Mouse (Mus musculus) bone marrow, adult 2 months (tissue): Measurements from ENCODE around the gene Sertad2. TPM values are rescaled to one million over a fixed set of nuclear protein-coding genes. Genes with fewer than 3 reads are reported as not detected.

Source experiments
- H3K27ac ChIP-seq: fragments of 200-500 bp; 2 replicates; pipeline ENCODE4 v1.5.1; 2012; ENCODE audit warnings: low read depth, mild to moderate bottlenecking, control low read depth, inconsistent platforms, low read length; ENCODE audit not compliant: control insufficient read depth, poor library complexity, insufficient read depth
- H3K4me1 ChIP-seq: fragments of 200-500 bp; 2 replicates; pipeline ENCODE4 v1.6.1; 2011; ENCODE audit warnings: low read length; ENCODE audit not compliant: control insufficient read depth, insufficient read depth
- H3K4me3 ChIP-seq: fragments of 200-500 bp; replicated peaks from 2 replicates; pipeline ENCODE3; 2011; ENCODE audit warnings: mild to moderate bottlenecking, low read depth, low read length, control low read depth; ENCODE audit not compliant: control insufficient read depth
- CTCF ChIP-seq: fragments of 200-500 bp; IDR thresholded peaks from 2 replicates; pipeline ENCODE4 v1.5.1; 2011; ENCODE audit warnings: low read length, control low read depth; ENCODE audit not compliant: control insufficient read depth, insufficient read depth
- POLR2A ChIP-seq: fragments of 200-500 bp; IDR thresholded peaks from 2 replicates; pipeline ENCODE4 v1.6.1; 2011; ENCODE audit warnings: low read depth, mild to moderate bottlenecking, control low read depth, low read length, borderline replicate concordance; ENCODE audit not compliant: control insufficient read depth
- WGBS: fragments of 180-500 bp; shearing (Covaris S2); methylation state at CpG from one replicate; pipeline ENCODE4 v1.1.7; 2018; 5-methylcytosine and 5-hydroxymethylcytosine counted together
- polyA plus RNA-seq: library from polyadenylated mRNA; stranded (reverse); fragments of >200 nt; gene quantifications from 2 replicates; pipeline ENCODE4 v1.2.4, GENCODE M21; 2011; ENCODE audit warnings: low replicate concordance; ENCODE audit not compliant: missing spikeins, insufficient read depth, insufficient read length

The Sertad2 gene
- polyA plus RNA-seq, 1 experiment: 14.5 TPM

DNA sequence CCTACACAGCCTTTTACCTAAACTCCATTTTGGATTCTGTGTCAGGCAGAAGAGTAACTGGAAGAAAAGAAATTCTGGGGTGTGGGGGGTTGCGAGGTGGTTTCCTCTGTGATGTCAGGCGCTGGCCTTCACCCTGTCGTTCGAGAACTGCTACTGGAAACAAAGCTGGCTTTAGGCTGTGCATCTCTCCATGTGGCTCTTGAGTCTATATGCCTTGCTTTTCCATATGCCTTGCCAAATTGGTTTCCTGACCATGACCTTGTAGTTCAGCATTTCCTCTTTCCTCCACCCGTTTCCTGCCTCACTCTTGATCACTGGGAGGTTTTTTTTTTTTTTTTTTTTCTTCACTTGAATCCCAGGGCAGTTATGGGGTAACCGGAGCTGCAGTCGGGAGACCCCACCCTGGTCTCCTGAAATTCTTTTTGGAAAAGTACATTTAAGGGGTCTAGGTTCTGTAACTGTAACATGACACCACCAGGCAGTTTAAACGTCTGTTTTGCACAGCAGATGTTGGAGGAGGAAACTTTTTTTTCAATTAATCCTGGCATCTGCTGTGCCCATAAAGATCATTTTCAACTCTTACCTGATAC lies 33.1 kb downstream of the Sertad2 start:
- 21% methylated on average over 8 of the region's 8 CpGs for WGBS
- no peak overlapping the region for H3K27ac ChIP-seq
- no peaks in the 10 kb centered on the region for H3K4me1 ChIP-seq
- H3K4me3 ChIP-seq: no peak overlapping the region
- TF ChIP-seq POLR2A (no peak), CTCF (no peak)

DNA sequence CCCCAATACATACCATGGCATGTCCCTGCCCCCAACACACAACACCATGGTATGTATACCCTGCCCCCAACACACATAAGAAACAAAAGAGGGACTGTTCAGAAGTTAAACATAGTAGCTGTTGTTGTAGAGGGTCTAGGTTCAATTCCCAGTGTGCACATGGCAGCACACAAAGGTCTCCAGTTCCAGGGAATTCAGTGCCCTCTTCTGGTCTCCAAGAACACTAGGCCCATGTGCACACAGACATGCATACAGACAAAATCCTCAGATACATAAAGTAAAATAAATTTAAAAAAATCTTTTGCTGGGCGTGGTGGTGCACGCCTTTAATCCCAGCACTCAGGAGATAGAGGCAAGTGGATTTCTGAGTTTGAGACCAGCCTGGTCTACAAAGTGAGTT lies 39.7 kb downstream of the Sertad2 start:
- no peak overlapping the region for H3K4me3 ChIP-seq
- H3K27ac ChIP-seq: no peak overlapping the region
- H3K4me1 ChIP-seq: no peaks in the 10 kb centered on the region
- WGBS: 78% methylated on average over 2 of the region's 2 CpGs
- TF ChIP-seq CTCF: no peak
- no peak for TF ChIP-seq POLR2A

DNA sequence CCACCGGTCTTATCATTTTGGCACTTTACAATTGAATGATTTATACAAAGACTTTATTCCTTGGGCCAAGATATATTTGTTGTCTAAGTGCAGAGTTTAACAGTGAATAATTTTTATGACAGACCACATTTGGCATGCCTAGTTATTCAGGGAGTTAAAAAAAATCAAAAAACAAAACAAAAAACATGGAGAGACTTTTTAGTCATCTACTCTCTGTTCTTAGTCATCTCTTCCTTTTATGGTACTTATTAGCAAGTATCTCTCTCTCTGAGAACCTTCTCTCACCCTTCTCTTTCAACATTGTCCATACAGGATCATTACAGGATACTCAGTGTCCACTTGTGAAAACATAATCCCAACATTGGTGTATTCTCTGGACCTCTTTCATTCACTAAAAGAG lies 42.2 kb downstream of the Sertad2 start:
- Histone ChIP-seq H3K4me3 (no peak overlapping the region), H3K4me1 (no peaks in the 10 kb centered on the region), H3K27ac (no peak overlapping the region)
- WGBS: 78% methylated on average over 1 of the region's 1 CpGs
- TF ChIP-seq CTCF: no peak
- TF ChIP-seq POLR2A: no peak

DNA sequence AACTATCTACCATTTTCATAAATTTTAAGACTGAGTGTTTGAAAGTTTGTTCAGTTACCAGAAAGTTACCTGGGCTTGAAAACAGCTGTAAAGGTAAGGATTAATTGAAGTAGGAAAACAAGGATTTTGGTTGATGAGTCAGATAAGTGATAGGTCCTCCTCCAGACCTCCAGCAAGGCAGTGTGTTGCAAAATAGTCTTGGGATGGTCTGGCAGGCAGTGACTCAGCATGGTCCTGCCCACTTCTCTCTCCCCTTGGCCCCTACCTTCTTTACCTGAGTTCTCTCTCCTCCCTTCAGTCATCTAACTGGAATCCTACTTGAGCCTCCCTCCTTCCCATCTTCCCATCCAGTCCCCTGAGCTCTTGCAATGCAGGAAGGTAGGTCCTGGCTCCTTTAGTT lies 43.1 kb downstream of the Sertad2 start:
- TF ChIP-seq CTCF (no peak), POLR2A (no peak)
- H3K4me3 ChIP-seq: no peak overlapping the region
- no peaks in the 10 kb centered on the region for H3K4me1 ChIP-seq
- no peak overlapping the region for H3K27ac ChIP-seq

DNA sequence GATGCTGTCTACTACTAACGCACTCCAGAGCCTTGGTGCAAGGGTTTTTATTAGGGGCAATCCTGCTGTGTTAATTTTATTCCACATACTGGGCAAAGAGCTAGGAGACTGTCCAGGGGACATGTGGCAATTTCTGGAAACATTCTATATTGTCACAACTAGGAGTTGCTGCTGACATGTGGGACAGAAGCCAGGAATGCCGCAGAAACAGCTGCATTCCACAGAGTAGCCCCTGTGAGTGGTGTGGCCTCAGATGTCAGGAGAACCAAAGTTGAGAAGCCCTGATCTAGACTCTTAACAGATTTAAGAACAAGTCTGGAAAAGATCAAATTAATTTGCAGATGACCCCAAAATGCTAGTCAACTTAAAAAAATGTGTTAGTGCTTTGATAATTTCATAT lies 46.3 kb downstream of the Sertad2 start:
- TF ChIP-seq CTCF (no peak), POLR2A (no peak)
- no peak overlapping the region for H3K4me3 ChIP-seq
- H3K27ac ChIP-seq: no peak overlapping the region
- 72% methylated on average over 2 of the region's 2 CpGs for WGBS
- H3K4me1 ChIP-seq: no peaks in the 10 kb centered on the region

DNA sequence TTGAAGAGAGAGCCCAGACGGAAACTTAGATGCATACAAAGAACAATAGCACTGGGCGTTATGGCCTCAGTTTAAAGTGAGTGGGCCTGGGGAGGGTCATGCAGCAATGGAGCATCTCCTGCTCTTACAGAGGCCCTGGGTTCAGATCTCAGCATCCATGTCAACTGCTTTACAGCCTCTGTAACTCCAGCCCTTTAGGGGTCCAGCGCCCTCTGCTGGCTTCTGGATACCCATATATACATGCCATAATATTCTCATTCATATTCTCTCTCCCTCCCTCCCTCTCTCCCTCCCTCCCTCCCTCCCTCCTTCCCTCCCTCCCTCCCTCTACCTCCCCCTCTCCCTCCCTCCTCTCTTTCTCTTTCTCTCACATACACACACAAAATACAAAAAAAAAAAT lies 49.0 kb downstream of the Sertad2 start:
- no peak overlapping the region for H3K27ac ChIP-seq
- WGBS: 79% methylated on average over 3 of the region's 3 CpGs
- no peak overlapping the region for H3K4me3 ChIP-seq
- peak; percentile 41; the same call in 1 of the 2 replicates for TF ChIP-seq CTCF
- no peak for TF ChIP-seq POLR2A
- no peaks in the 10 kb centered on the region for H3K4me1 ChIP-seq

DNA sequence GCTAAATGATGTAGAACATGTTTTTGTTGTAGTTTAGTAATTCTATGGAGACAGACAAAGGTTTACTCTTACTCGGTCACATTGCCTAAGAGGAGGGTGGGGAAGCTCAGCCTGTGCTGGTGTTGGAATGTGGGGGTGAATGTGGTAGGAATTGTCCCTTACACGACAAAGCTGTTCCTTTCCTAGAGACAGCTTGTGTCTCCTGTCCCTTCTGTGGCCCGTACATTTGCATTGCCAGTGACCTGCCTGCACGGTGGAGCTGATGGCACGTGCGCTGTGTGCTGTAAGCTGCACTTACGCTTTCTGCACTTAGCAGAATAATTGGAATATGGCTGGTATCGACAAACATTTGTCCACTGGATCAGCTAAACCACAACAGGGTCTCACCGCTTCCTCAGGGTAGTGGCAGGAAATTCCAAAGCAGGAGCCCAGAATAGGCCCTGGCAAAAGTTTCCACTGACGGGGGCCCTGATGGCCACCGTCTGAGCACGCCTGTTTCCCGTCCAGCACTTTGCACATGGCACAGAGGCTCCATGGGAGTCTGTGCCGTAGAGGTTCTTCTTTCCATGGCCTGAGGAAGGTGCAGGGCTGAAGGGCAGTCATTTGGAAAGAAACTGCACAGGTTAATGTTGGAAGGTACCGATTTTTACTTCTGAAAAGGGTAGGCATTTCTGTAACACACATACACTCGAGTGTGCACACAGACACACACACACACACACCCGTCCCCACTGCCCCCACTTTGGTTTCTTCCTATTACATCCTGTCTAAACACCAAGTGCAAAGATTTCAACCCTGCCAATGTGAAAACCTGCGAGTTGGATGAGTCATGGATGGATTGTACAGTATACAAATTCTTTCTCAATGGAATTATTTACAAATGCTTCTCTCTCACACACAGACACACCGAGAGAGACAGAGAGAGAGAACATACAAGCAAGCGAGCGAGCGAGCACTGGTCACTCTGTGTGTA lies 51.5 kb downstream of the Sertad2 start:
- no peak for TF ChIP-seq CTCF
- Histone ChIP-seq H3K27ac (no peak overlapping the region), H3K4me3 (no peak overlapping the region), H3K4me1 (no peaks in the 10 kb centered on the region)
- 63% methylated on average over 22 of the region's 22 CpGs for WGBS

DNA sequence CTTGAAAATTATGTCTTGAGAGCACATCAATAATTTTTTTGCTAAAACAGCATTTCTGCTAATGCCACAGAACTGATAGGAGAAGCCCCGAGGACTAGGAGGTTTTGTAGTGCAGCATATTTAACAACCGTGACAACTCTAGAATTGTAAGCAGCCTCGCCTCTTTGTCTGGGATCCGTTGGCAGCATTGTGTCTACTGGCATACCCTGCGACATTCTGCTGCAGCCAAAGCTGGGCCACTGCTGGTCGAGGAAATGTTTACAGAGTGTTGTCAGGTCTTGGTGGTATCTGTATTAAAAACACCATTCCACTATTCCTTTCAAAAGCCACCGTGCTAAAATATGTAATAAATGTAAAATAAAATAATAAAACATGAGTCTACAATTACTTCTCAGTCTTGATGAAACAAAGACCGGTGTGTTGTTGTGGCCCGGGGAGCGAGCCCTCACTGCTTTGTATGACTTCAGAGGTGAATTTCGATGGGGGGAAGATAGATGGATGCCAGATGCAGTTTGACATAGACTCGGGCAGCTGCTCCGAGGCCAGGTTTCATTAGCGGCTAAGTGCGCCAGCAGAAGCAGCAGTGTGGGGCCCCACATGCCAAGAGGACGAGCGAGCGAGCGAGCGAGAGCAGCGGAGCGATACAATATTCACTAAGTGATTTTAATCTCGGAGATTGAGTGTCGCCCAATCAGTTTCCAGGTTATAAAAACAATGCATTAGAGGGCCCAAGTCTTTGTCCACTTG lies 60.2 kb downstream of the Sertad2 start:
- no peak for TF ChIP-seq POLR2A
- TF ChIP-seq CTCF: no peak
- Histone ChIP-seq H3K4me1 (no peaks in the 10 kb centered on the region), H3K27ac (no peak overlapping the region), H3K4me3 (no peak overlapping the region)
- 90% methylated on average over 24 of the region's 24 CpGs for WGBS
